Mouse (Mus musculus) G1E (cell line): ENCODE data around the gene Ccnd1. TPM values are rescaled to one million over a fixed set of nuclear protein-coding genes. Genes with fewer than 3 reads are reported as not detected.
A peak's percentile ranks its signal among the peaks of the same experiment; 100 is the strongest.

Experiments
- ATAC-seq: 2 replicates; pipeline ENCODE4 v1.8.0; 2016; ENCODE audit warnings: mild to moderate bottlenecking; ENCODE audit not compliant: insufficient number of reproducible peaks, poor library complexity, low FRiP score, severe bottlenecking; ENCODE audit errors: extremely low read depth
- DNase-seq: peaks from one replicate; pipeline ENCODE4 v3.0.0; 2012; ENCODE audit warnings: low spot score
- H3K27me3 ChIP-seq: 2 replicates; pipeline ENCODE4 v1.6.1; 2012; ENCODE audit warnings: mild to moderate bottlenecking, low read length, inconsistent platforms; ENCODE audit not compliant: insufficient read depth
- H3K36me3 ChIP-seq: replicated peaks from 2 replicates; pipeline ENCODE3; 2012; ENCODE audit warnings: mild to moderate bottlenecking, inconsistent platforms
- H3K4me1 ChIP-seq: 2 replicates; pipeline ENCODE4 v1.6.1; 2012; ENCODE audit warnings: low read depth, low read length, inconsistent platforms, mixed read lengths; ENCODE audit not compliant: insufficient read depth
- H3K4me3 ChIP-seq: 2 replicates; pipeline ENCODE4 v1.5.1; 2012; ENCODE audit warnings: low read depth, mild to moderate bottlenecking, inconsistent platforms, low read length, moderate library complexity, mixed read lengths
- H3K9me3 ChIP-seq: replicated peaks from 2 replicates; pipeline ENCODE4 v1.6.1; 2012; ENCODE audit warnings: inconsistent platforms
- CTCF ChIP-seq: IDR thresholded peaks from 2 replicates; pipeline ENCODE4 v1.5.1; 2012; ENCODE audit warnings: low read depth, low read length, inconsistent platforms, mixed read lengths
- GATA1 ChIP-seq: IDR thresholded peaks from 2 replicates; pipeline ENCODE4 v1.6.1; 2012; ENCODE audit warnings: borderline replicate concordance, low read length, inconsistent platforms, mixed read lengths
- GATA2 ChIP-seq: IDR thresholded peaks from 2 replicates; pipeline ENCODE4 v1.6.1; 2012; ENCODE audit warnings: low read depth, low read length, inconsistent platforms, borderline replicate concordance
- POLR2AphosphoS5 ChIP-seq: IDR thresholded peaks from 2 replicates; pipeline ENCODE4 v1.6.1; 2012; ENCODE audit warnings: low read depth, low read length, inconsistent platforms; ENCODE audit not compliant: insufficient replicate concordance
- TAL1 ChIP-seq: conservative IDR thresholded peaks from 2 replicates; pipeline ENCODE4 v1.6.1; 2012; ENCODE audit warnings: low read depth, low read length, inconsistent platforms, mixed read lengths
- polyA plus RNA-seq: library from polyadenylated mRNA; stranded (reverse); fragments of >175 nt; gene quantifications from 2 replicates; pipeline ENCODE4 v1.2.3, GENCODE M21; 2012
- total RNA-seq, 2 experiments: library from RNA; stranded (forward) in 1 of 2; stranded (reverse) in 1 of 2; fragments of 200-1000 nt in 1 of 2; fragments of >200 nt in 1 of 2; fragmentation: Nextera tagmentation in 1 of 2; gene quantifications; 2 replicates each; pipeline ENCODE4 v1.2.3; 2014 to 2017

The Ccnd1 gene
- total and polyA plus RNA-seq, 3 experiments: 0.22 TPM; not detected in 2

GRCm38 (mm10) chr7:144940003-144940571 is 362 bp upstream of the Ccnd1 start:
- no peak for ATAC-seq

GRCm38 (mm10) chr7:144938661-144939343 is 923 bp downstream of the Ccnd1 start:
- no peak for ATAC-seq
- H3K36me3 ChIP-seq: no peaks in the 10 kb centered on the region
- H3K9me3 ChIP-seq: no peaks in the 10 kb centered on the region
- H3K4me1 ChIP-seq: peaks cover 14% of the 10 kb centered on the region
- no peak for DNase-seq
- peaks cover 91% of the 10 kb centered on the region for H3K27me3 ChIP-seq
- no peak overlapping the region for H3K4me3 ChIP-seq
- TF ChIP-seq GATA2: no peak
- TF ChIP-seq POLR2AphosphoS5: no peak
- no peak for TF ChIP-seq GATA1
- TF ChIP-seq CTCF: no peak
- no peak for TF ChIP-seq TAL1

More at GRCm38 (mm10) chr7:144940003-144940571, 362 bp upstream of the Ccnd1 start:
- Histone ChIP-seq H3K36me3 (no peaks in the 10 kb centered on the region), H3K4me3 (no peak overlapping the region), H3K27me3 (peaks cover 79% of the 10 kb centered on the region), H3K9me3 (no peaks in the 10 kb centered on the region), H3K4me1 (peaks cover 14% of the 10 kb centered on the region)
- TF ChIP-seq CTCF (no peak), GATA2 (no peak), GATA1 (no peak)
- DNase-seq: no peak

GRCm38 (mm10) chr7:144937899-144938517 is 1.7 kb downstream of the Ccnd1 start:
- peak overlapping the region; percentile 34 for H3K4me3 ChIP-seq
- H3K36me3 ChIP-seq: no peaks in the 10 kb centered on the region
- H3K4me1 ChIP-seq: peaks cover 14% of the 10 kb centered on the region
- ATAC-seq (no peak), DNase-seq (no peak)
- H3K27me3 ChIP-seq: peaks cover 93% of the 10 kb centered on the region
- H3K9me3 ChIP-seq: no peaks in the 10 kb centered on the region
- TF ChIP-seq TAL1 (no peak), CTCF (no peak), GATA1 (no peak), POLR2AphosphoS5 (no peak), GATA2 (no peak)

GRCm38 (mm10) chr7:144937490-144937889 is 2.2 kb downstream of the Ccnd1 start:
- Histone ChIP-seq H3K27me3 (peaks cover 88% of the 10 kb centered on the region), H3K9me3 (no peaks in the 10 kb centered on the region), H3K36me3 (no peaks in the 10 kb centered on the region), H3K4me1 (peaks cover 14% of the 10 kb centered on the region), H3K4me3 (peak overlapping the region; percentile 34)
- peak; percentile 66 for TF ChIP-seq CTCF
- TF ChIP-seq GATA1: no peak
- ATAC-seq: peak; percentile 52
- peak; percentile 45 for DNase-seq

- no peak overlapping the region for H3K4me3 ChIP-seq
- peaks cover 12% of the 10 kb centered on the region for H3K4me1 ChIP-seq
- no peaks in the 10 kb centered on the region for H3K9me3 ChIP-seq
- no peak for TF ChIP-seq GATA2
- TF ChIP-seq CTCF: no peak
- no peak for TF ChIP-seq GATA1
- TF ChIP-seq TAL1: no peak
- TF ChIP-seq POLR2AphosphoS5: no peak
- ATAC-seq (no peak), DNase-seq (no peak)
- H3K36me3 ChIP-seq: no peaks in the 10 kb centered on the region
- peaks cover 77% of the 10 kb centered on the region for H3K27me3 ChIP-seq
Measured at GRCm38 (mm10) chr7:144936311-144936880, 3.3 kb downstream of the Ccnd1 start.

GRCm38 (mm10) chr7:144935563-144935962 is 4.2 kb downstream of the Ccnd1 start:
- H3K4me1 ChIP-seq: peaks cover 10% of the 10 kb centered on the region
- ATAC-seq: no peak
- H3K9me3 ChIP-seq: no peaks in the 10 kb centered on the region
- no peak for TF ChIP-seq GATA1
- no peak for TF ChIP-seq GATA2
- TF ChIP-seq TAL1: no peak
- TF ChIP-seq CTCF: no peak
- no peak for TF ChIP-seq POLR2AphosphoS5
- H3K4me3 ChIP-seq: no peak overlapping the region
- peaks cover 70% of the 10 kb centered on the region for H3K27me3 ChIP-seq
- H3K36me3 ChIP-seq: peaks cover 2% of the 10 kb centered on the region
- no peak for DNase-seq
